Mouse (Mus musculus) E14TG2a.4 (cell line): ENCODE results near the gene Olfr487.
"Not testable (repeated sequence)": the region's sequence is repeated elsewhere in the genome, so short reads cannot be mapped to it uniquely, and the experiment has no call there.

Experiments used
- H3K27me3 ChIP-seq: 2 replicates; pipeline ENCODE4 v1.6.1; 2014; ENCODE audit warnings: low read length, control low read depth; ENCODE audit not compliant: insufficient read depth
- H3K36me3 ChIP-seq: 2 replicates; pipeline ENCODE4 v1.6.1; 2014; ENCODE audit warnings: low read length, control low read depth; ENCODE audit not compliant: insufficient read depth
- H3K4me1 ChIP-seq: replicated peaks from 2 replicates; pipeline ENCODE4 v1.6.1; 2014; ENCODE audit warnings: low read depth, low read length, control low read depth
- H3K4me3 ChIP-seq: replicated peaks from 2 replicates; pipeline ENCODE4 v1.5.1; 2014; ENCODE audit warnings: mild to moderate bottlenecking, low read length
- H3K9me3 ChIP-seq: 2 replicates; pipeline ENCODE4 v1.6.1; 2014; ENCODE audit warnings: low read length, control low read depth
- CTCF ChIP-seq: conservative IDR thresholded peaks from 2 replicates; pipeline ENCODE4 v1.5.1; 2014; ENCODE audit warnings: low read length
- NANOG ChIP-seq: IDR thresholded peaks from 2 replicates; pipeline ENCODE4 v1.6.1; 2014; ENCODE audit warnings: borderline replicate concordance, low read length, mixed read lengths
- POU5F1 ChIP-seq: IDR thresholded peaks from 2 replicates; pipeline ENCODE4 v1.6.1; 2014; ENCODE audit warnings: low read length, borderline replicate concordance

The Olfr487 gene

DNA sequence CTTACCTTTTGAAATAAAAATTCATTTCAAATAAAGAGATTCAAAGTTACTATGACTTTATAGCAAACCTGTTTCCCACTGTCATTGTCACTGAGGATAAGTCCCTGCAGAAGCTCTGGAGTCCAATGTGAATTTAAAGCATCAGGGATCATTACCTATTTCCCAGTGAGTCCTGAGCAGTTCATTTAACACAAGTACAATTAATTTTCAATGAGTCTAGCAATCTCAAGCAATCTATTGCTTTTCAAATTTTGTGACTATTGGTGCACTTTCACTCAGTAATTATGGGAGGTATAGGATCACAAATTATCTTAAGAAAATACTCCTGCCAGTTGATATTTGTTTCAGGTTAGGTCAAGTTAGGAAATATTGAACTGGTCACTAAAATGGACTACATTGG lies at the start of gene Olfr487:
TSS of gene Olfr487 (minus strand) at position 101 of the 400 bp plus-strand sequence.
- not testable (repeated sequence) for H3K4me1 ChIP-seq, H3K36me3 ChIP-seq, H3K4me3 ChIP-seq, H3K27me3 ChIP-seq, H3K9me3 ChIP-seq

DNA sequence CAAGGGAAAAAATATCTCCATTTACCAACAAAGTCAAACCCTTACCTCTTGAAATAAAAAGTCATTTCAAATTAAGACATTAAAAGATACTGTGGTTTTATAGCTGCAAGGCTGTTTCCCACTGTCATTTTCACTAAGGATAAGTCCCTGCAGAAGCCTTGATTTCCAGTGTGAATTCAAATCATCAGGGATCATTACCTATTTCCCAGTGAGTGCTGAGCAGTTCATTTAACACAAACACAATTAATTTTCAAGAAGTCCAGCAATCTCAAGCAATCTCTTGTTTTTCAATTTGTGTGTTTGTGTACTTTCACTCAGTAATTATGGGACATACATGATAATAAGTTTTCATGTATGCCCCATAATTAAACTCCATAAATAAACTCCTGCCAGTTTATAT lies 43.8 kb upstream of the Olfr487 start, which contains the start of gene Olfr488:
TSS of gene Olfr488 (minus strand) at position 101 of the 400 bp plus-strand sequence.
- Histone ChIP-seq H3K4me1 (no peaks in the 10 kb centered on the region), H3K27me3 (no peaks in the 10 kb centered on the region), H3K36me3 (no peaks in the 10 kb centered on the region), H3K9me3 (no peaks in the 10 kb centered on the region), H3K4me3 (no peak within 1 kb of the TSS)
- TF ChIP-seq POU5F1 (no peak), CTCF (no peak), NANOG (no peak)

DNA sequence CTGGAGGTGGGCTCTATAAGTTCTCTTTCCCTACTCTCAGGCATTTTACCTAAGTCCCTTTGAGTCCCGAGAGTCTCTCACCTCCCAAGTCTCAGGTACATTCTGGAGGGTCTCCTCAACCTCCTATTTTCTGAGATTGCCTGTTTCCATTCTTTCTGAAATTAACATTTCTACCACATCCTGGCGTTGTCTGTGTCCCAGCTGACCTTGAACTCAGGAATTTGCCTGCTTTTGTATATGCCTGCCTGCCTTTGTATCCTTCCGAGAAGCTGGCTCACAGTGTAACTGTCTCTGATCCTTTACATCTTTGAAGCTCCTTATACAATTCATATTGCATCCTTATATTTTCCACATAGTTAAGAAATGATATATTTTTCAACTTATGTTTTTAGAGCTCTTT lies 19.1 kb upstream of the Olfr487 start:
- H3K27me3 ChIP-seq: no peaks in the 10 kb centered on the region
- no peak for TF ChIP-seq POU5F1
- no peak for TF ChIP-seq CTCF
- no peak for TF ChIP-seq NANOG
- H3K4me3 ChIP-seq: no peak overlapping the region
- H3K36me3 ChIP-seq: no peaks in the 10 kb centered on the region
- H3K9me3 ChIP-seq: peaks cover 16% of the 10 kb centered on the region
- H3K4me1 ChIP-seq: no peaks in the 10 kb centered on the region

DNA sequence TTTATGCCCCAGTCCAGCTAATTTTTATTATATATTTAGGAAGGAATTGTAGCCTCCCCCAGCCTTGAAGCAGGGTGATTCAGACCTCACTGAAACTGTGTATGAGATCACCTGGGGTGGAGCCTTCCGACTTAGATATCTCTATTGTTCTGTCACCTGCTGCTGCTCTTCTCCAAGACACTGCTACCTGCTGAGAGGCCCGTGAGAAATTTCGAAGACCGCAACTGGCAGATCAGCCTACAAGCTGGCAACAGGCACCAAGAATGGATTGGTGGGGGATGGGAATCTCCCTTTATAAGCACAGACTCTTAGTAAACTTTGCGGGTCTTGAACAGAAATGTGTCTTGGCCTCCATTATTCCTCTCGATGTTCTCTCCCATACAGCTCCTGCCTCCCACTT lies 17.5 kb downstream of the Olfr487 start:
- no peaks in the 10 kb centered on the region for H3K36me3 ChIP-seq
- peaks cover 14% of the 10 kb centered on the region for H3K4me1 ChIP-seq
- H3K4me3 ChIP-seq: no peak overlapping the region
- peaks cover 6% of the 10 kb centered on the region; the same call in 1 of the 2 replicates for H3K9me3 ChIP-seq
- no peak for TF ChIP-seq POU5F1
- TF ChIP-seq NANOG: peak; percentile 72
- no peak for TF ChIP-seq CTCF
- no peaks in the 10 kb centered on the region for H3K27me3 ChIP-seq

DNA sequence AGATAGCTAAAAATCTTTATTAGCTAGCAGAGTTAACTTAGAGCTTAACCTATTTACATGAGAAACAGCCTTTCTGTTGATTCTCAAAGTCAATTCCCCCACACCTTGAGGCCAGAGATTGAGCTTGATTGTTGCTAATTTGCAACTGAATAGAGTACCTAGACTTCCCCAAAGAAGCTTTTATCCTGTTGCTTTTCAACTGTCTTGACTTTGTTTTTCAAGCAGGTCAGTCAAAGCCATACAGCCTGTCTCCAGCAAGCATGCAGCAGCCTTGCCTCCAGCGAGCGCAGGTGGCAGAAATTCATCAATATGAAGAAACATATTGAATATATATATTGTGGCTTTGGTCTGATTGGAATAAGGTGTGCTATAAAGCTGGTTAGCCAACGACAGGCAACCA lies 18.1 kb downstream of the Olfr487 start:
- not testable (repeated sequence) for H3K36me3 ChIP-seq, H3K27me3 ChIP-seq, H3K4me3 ChIP-seq
- peak; percentile 80; the same call in 1 of the 2 replicates for TF ChIP-seq POU5F1
- TF ChIP-seq NANOG: peak; percentile 98
- H3K4me1 ChIP-seq: peaks cover 14% of the 10 kb centered on the region
- H3K9me3 ChIP-seq: peaks cover 12% of the 10 kb centered on the region

DNA sequence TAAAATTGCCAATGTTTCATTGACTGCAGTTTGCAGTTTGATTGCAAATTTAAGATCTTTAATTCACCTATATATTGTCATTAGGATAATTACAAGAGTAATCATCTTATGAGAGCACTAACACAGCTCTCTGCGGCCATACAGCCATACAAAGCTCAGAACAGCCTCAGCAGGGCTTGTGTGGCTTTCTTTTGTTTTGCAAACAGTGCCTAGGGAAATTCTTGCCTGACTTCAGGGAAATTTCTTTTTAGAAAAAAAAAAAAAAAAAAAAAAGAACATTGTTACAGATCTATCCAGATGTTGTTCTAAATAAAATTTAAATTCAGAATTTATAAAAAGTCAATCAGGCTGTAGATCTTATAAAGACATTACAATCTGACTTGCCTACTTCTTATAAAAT lies 21.7 kb downstream of the Olfr487 start:
- H3K4me1 ChIP-seq: peaks cover 10% of the 10 kb centered on the region
- not testable (repeated sequence) for H3K27me3 ChIP-seq, H3K4me3 ChIP-seq
- peaks cover 23% of the 10 kb centered on the region for H3K36me3 ChIP-seq
- peaks cover 48% of the 10 kb centered on the region for H3K9me3 ChIP-seq

DNA sequence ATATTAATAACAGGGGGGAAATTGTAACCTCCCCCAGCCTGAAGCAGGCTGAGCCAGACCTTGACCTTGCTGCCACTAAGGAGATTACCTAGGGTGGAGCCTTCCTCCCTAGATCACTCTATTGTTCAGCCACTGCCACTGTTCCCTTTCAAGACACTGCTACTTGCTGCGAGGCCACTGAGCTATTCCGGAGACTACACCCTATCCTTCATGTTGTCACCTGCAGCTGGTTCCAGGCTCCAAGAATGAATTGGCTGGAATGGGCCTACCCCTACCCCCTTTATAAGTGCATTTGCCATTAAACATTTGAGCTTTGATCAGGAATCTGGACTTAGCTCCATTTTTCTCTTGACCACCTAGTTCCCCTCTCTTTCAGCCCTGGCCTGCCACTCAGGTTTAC lies 23.2 kb downstream of the Olfr487 start:
- H3K27me3 ChIP-seq, H3K4me3 ChIP-seq, H3K4me1 ChIP-seq: not testable (repeated sequence)
- H3K9me3 ChIP-seq: peaks cover 63% of the 10 kb centered on the region
- H3K36me3 ChIP-seq: peaks cover 35% of the 10 kb centered on the region

DNA sequence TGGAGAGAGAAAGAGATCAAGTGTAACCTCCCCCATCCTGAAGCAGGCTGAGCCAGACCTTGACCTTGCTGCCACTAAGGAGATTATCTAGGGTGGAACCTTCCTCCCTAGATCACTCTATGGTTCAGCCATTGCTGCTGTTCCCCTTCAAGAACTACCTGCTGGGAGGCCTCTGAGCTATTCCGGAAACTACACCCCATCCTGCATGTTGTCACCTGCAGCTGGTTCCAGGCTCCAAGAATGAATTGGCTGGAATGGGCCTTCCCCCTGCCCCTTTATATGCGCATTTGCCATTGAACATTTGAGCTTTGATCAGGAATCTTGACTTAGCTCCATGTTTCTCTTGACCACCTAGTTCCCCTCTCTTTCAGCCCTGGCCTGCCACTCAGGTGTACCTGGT lies 29.2 kb downstream of the Olfr487 start:
- H3K27me3 ChIP-seq, H3K4me1 ChIP-seq, H3K4me3 ChIP-seq: not testable (repeated sequence)
- Histone ChIP-seq H3K9me3 (peaks cover 71% of the 10 kb centered on the region), H3K36me3 (peaks cover 25% of the 10 kb centered on the region)
- peak; percentile 88; the same call in 1 of the 2 replicates for TF ChIP-seq POU5F1

DNA sequence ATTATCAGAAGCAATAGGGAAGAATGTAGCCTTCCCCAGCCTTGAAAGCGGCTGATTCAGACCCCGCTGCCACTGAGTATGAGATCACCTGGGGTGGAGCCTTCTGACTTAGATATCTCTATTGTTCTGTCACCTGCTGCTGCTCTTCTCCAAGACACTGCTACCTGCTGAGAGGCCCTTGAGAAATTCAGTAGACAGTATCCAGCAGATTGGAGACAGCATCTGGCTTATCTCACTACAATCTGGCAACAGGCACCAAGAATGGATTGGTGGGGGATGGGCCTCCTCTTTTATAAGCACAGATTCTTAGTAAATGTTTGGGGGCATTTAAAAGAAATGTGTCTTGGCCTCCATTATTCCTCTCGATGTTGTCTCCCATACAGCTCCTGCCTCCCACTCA lies 30.0 kb downstream of the Olfr487 start:
- peak; percentile 19; the same call in 1 of the 2 replicates for TF ChIP-seq NANOG
- H3K4me3 ChIP-seq, H3K27me3 ChIP-seq, H3K4me1 ChIP-seq: not testable (repeated sequence)
- Histone ChIP-seq H3K9me3 (peaks cover 63% of the 10 kb centered on the region), H3K36me3 (peaks cover 24% of the 10 kb centered on the region)

DNA sequence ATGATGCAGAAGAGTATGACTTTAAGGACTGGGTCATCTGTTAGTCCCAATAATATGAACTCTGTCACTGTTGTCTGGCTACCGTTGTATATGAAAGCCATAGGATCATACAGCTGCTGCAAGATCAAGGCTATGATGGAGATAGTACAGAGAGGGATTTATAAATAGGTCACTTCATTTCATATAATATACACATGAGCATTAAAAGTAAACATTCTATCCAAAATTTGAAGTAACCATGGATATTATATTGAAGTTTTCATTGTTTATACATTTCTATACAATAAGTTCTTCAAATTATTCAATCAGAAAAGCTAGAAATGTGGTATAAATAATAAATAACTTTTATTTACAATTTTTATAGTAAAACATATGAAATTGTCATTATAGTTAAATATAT lies 41.8 kb downstream of the Olfr487 start, which contains the start of gene Olfr486:
TSS of gene Olfr486 (minus strand) at position 101 of the 400 bp plus-strand sequence.
- H3K9me3 ChIP-seq: peaks cover 13% of the 10 kb centered on the region
- H3K4me3 ChIP-seq, H3K4me1 ChIP-seq, H3K27me3 ChIP-seq, H3K36me3 ChIP-seq: not testable (repeated sequence)
